Mouse (Mus musculus) megakaryocyte progenitor cell, adult 5-6 weeks (primary cell): Measurements from ENCODE around the gene Acss1. TPM values are rescaled to one million over a fixed set of nuclear protein-coding genes. Genes with fewer than 3 reads are reported as not detected.

Experiments
- ATAC-seq: replicated peaks from 2 replicates; pipeline ENCODE4 v1.8.0; 2016; ENCODE audit warnings: mild to moderate bottlenecking, moderate TSS enrichment, inconsistent platforms; ENCODE audit not compliant: poor library complexity
- total RNA-seq, 2 experiments: library from RNA; stranded (forward) in 1 of 2; stranded (reverse) in 1 of 2; fragments of 157-497, 149-512 nt in 1 of 2; fragments of 200-1000 nt in 1 of 2; gene quantifications; 2 replicates each; pipeline versions ENCODE4 v1.2.3 to v1.2.4; 2015 to 2017

Gene Acss1
- total RNA-seq, 2 experiments from 2014 or later: 15.4 to 18.1 TPM

GRCm38 (mm10) chr2:150645225-150645624 is 23.1 kb downstream of the Acss1 start:
- ATAC-seq: peak; percentile 16; the same call in 1 of the 2 replicates

- no peak for ATAC-seq
Observed at GRCm38 (mm10) chr2:150643726-150644415, 24.4 kb downstream of the Acss1 start.

- ATAC-seq: no peak
Observed at GRCm38 (mm10) chr2:150643166-150643565, 25.1 kb downstream of the Acss1 start.

GRCm38 (mm10) chr2:150638370-150638733 is 29.9 kb downstream of the Acss1 start:
- peak; percentile 56 for ATAC-seq

GRCm38 (mm10) chr2:150637702-150638369 is 30.5 kb downstream of the Acss1 start:
- no peak for ATAC-seq

GRCm38 (mm10) chr2:150635877-150636446 is 32.3 kb downstream of the Acss1 start:
- ATAC-seq: peak; percentile 77

- ATAC-seq: peak; percentile 51
Observed at GRCm38 (mm10) chr2:150629255-150629654, 39.0 kb downstream of the Acss1 start.

GRCm38 (mm10) chr2:150627140-150627539 is 41.2 kb downstream of the Acss1 start:
- ATAC-seq: peak; percentile 60

GRCm38 (mm10) chr2:150624926-150625325 is 43.4 kb downstream of the Acss1 start:
- ATAC-seq: no peak

- no peak for ATAC-seq
Observed at GRCm38 (mm10) chr2:150623957-150624356, 44.3 kb downstream of the Acss1 start.

- ATAC-seq: peak; percentile 42
Observed at GRCm38 (mm10) chr2:150621698-150622097, 46.6 kb downstream of the Acss1 start.

GRCm38 (mm10) chr2:150610097-150610496 is 58.2 kb downstream of the Acss1 start:
- ATAC-seq: peak; percentile 2; the same call in 1 of the 2 replicates

GRCm38 (mm10) chr2:150608872-150609560 is 59.3 kb downstream of the Acss1 start:
- ATAC-seq: peak; percentile 65

GRCm38 (mm10) chr2:150608087-150608799 is 60.1 kb downstream of the Acss1 start, which contains the start of gene Apmap:
TSS of gene Apmap (minus strand) at chr2:150608567.
- peak; percentile 81 for ATAC-seq

- ATAC-seq: no peak
Observed at GRCm38 (mm10) chr2:150607086-150607485, 61.2 kb downstream of the Acss1 start.

- ATAC-seq: peak; percentile 15
Observed at GRCm38 (mm10) chr2:150604802-150605201, 63.5 kb downstream of the Acss1 start.

- no peak for ATAC-seq
Observed at GRCm38 (mm10) chr2:150602166-150602565, 66.1 kb downstream of the Acss1 start.

GRCm38 (mm10) chr2:150600263-150600662 is 68.0 kb downstream of the Acss1 start:
- ATAC-seq: no peak

- ATAC-seq: peak; percentile 29
Observed at GRCm38 (mm10) chr2:150595411-150596190, 72.7 kb downstream of the Acss1 start.

- ATAC-seq: no peak
Observed at GRCm38 (mm10) chr2:150589076-150589475, 79.2 kb downstream of the Acss1 start.
